Mouse (Mus musculus): ENCODE measurements around the gene Rnf41. TPM values are rescaled to one million over a fixed set of nuclear protein-coding genes. Genes with fewer than 3 reads are reported as not detected.

The Rnf41 gene
- polyA plus RNA-seq, 1 experiment from 2014 or later, result 80.3 TPM

DNA sequence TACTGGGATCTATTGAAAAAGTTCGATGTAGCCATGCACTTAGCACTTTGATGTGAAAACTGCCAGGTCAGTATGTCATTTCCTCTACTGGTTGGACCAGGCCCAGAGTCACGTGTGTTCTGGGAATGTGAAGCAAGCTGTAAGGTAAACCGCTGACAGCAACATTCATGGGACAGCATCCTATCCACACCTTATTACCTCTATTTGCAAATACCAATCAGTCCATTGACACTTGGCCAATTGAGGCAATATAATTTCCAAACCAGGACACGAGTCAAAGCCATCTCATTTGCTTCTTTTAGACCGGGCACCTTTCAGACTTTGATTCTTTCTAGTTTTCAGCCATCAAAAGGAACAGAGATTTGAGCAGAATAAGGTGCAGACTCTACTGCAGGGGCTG, 17.6 kb downstream of the Rnf41 start:
- no peak overlapping the region for H3K9ac ChIP-seq (replicated peaks; ENCODE audit: low read length)
- H3K27ac ChIP-seq (replicated peaks; ENCODE audit: low read depth, low read length), result no peak overlapping the region
- no peaks in the 10 kb centered on the region for H3K9me3 ChIP-seq (ENCODE audit: control insufficient read depth, low read length)
- ATAC-seq (ENCODE audit: low FRiP score, low TSS enrichment), result no peak
- H3K27me3 ChIP-seq (ENCODE audit: control insufficient read depth, insufficient read depth, low read length), result no peaks in the 10 kb centered on the region
- H3K4me2 ChIP-seq (ENCODE audit: low read length), result no peak overlapping the region
- H3K4me1 ChIP-seq (ENCODE audit: control insufficient read depth, insufficient read depth, low read length), result no peaks in the 10 kb centered on the region
- DNase-seq, result no peak
- peaks cover 63% of the 10 kb centered on the region for H3K36me3 ChIP-seq (ENCODE audit: control insufficient read depth, insufficient read depth, low read length)
- H3K4me3 ChIP-seq (replicated peaks; ENCODE audit: low read depth, low read length), result no peak overlapping the region
- WGBS, result 98% methylated on average over 5 of the region's 5 CpGs

DNA sequence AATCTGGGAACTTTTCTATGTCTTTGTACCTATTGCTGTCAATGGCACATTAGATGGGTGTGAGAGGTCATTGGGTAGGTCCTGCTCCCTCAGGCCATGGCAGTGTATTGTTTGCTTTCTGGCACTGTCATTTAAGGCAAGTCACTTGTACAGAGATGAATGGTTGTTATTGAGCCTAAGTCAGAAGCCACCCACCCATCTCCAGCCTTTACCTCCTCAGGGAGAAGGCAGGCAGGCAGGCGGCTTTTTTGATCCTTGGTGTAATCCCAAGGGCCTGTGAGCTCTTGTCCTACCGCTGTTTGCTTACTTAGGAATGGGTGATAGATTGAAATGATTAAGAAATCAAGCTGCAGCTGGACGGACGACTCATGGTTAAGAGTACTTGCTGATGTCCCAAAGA, 18.0 kb downstream of the Rnf41 start:
- peaks cover 62% of the 10 kb centered on the region for H3K36me3 ChIP-seq (ENCODE audit: control insufficient read depth, insufficient read depth, low read length)

DNA sequence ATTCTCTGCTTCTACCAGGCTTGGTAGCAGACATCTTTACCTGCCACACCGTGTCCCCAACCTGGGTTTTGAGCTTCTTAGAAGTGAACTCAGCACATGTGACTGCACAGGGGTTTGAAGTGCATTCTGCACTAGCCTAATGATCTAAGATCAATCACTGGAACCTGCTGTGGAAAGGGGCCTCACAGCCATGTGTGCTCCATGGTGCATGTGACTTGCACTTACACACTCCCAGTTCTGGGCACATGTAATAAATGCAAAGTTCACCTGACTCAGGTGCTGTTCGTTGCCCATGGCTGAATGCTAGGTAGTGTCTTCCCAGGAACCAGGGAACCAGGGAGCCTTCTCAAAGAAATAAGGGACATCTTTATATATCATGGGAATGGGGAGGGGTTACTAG, 22.0 kb downstream of the Rnf41 start:
- no peaks in the 10 kb centered on the region for H3K9me3 ChIP-seq (ENCODE audit: control insufficient read depth, low read length)
- no peak overlapping the region for H3K4me2 ChIP-seq (ENCODE audit: low read length)
- no peaks in the 10 kb centered on the region for H3K4me1 ChIP-seq (ENCODE audit: control insufficient read depth, insufficient read depth, low read length)
- no peak overlapping the region for H3K9ac ChIP-seq (replicated peaks; ENCODE audit: low read length)
- ATAC-seq (ENCODE audit: low FRiP score, low TSS enrichment) (no peak), DNase-seq (no peak)
- H3K4me3 ChIP-seq (replicated peaks; ENCODE audit: low read depth, low read length), result no peak overlapping the region
- no peaks in the 10 kb centered on the region for H3K27me3 ChIP-seq (ENCODE audit: control insufficient read depth, insufficient read depth, low read length)
- 97% methylated on average over 2 of the region's 2 CpGs for WGBS
- H3K27ac ChIP-seq (replicated peaks; ENCODE audit: low read depth, low read length), result no peak overlapping the region
- H3K36me3 ChIP-seq (ENCODE audit: control insufficient read depth, insufficient read depth, low read length), result peaks cover 77% of the 10 kb centered on the region

More for the DNA sequence above, 18.0 kb downstream of the Rnf41 start:
- H3K9ac ChIP-seq (replicated peaks; ENCODE audit: low read length), result no peak overlapping the region
- H3K27ac ChIP-seq (replicated peaks; ENCODE audit: low read depth, low read length), result no peak overlapping the region
- no peaks in the 10 kb centered on the region for H3K9me3 ChIP-seq (ENCODE audit: control insufficient read depth, low read length)
- no peaks in the 10 kb centered on the region for H3K4me1 ChIP-seq (ENCODE audit: control insufficient read depth, insufficient read depth, low read length)
- 86% methylated on average over 4 of the region's 4 CpGs for WGBS
- ATAC-seq (ENCODE audit: low FRiP score, low TSS enrichment) (no peak), DNase-seq (no peak)
- H3K27me3 ChIP-seq (ENCODE audit: control insufficient read depth, insufficient read depth, low read length), result no peaks in the 10 kb centered on the region
- H3K4me2 ChIP-seq (ENCODE audit: low read length), result no peak overlapping the region
- no peak overlapping the region for H3K4me3 ChIP-seq (replicated peaks; ENCODE audit: low read depth, low read length)

DNA sequence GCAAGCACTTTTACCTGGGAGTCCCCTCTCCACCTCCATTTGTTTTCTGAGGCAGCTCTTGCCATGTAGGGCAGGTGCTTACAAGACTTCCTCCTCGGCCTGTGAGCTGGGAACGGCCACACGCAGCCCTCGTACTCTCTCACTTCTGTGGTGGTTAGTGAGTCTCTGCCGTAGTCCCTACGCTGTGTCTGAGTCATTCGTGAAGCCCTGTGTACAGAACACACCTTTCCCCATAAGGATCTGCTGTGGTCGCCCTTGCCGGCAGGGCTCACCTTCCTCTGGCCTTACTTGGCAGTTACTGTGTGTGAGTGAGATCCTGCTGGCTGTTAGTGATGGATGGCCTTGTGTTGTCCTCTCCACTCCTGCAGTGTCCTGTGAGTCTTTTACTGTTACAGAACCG, 23.2 kb downstream of the Rnf41 start:
- H3K9ac ChIP-seq (replicated peaks; ENCODE audit: low read length), result no peak overlapping the region
- no peak overlapping the region for H3K4me3 ChIP-seq (replicated peaks; ENCODE audit: low read depth, low read length)
- ATAC-seq (ENCODE audit: low FRiP score, low TSS enrichment) (no peak), DNase-seq (no peak)
- no peak overlapping the region for H3K27ac ChIP-seq (replicated peaks; ENCODE audit: low read depth, low read length)
- H3K36me3 ChIP-seq (ENCODE audit: control insufficient read depth, insufficient read depth, low read length), result peaks cover 75% of the 10 kb centered on the region
- no peaks in the 10 kb centered on the region for H3K27me3 ChIP-seq (ENCODE audit: control insufficient read depth, insufficient read depth, low read length)
- H3K9me3 ChIP-seq (ENCODE audit: control insufficient read depth, low read length), result no peaks in the 10 kb centered on the region
- H3K4me1 ChIP-seq (ENCODE audit: control insufficient read depth, insufficient read depth, low read length), result no peaks in the 10 kb centered on the region
- 90% methylated on average over 10 of the region's 10 CpGs for WGBS
- H3K4me2 ChIP-seq (ENCODE audit: low read length), result no peak overlapping the region

DNA sequence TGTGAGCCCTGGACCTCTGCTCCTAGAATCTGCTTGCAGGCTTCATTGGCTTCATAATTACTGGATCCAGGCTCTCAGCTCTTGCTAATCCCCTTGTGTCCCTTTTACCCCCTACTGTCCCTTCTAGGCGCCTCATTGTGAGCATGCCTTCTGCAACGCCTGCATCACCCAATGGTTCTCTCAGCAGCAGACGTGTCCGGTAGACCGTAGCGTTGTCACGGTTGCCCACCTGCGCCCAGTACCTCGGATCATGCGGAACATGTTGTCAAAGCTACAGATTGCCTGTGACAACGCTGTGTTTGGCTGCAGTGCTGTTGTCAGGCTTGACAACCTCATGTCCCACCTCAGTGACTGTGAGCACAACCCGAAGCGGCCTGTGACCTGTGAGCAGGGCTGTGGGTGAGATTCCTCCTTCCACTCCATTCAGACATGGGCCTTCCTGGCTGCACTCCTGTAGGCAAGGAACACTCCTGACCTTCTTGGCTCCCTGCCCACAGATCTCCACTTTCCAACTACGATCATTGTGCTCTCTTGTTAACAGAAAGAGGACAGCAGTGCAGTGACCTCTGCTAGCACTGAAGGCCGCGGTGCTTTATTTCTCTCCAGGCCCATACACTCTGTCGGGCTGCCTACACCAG, 23.8 kb downstream of the Rnf41 start:
- 58% methylated on average over 17 of the region's 17 CpGs for WGBS
- Histone ChIP-seq H3K4me1 (ENCODE audit: control insufficient read depth, insufficient read depth, low read length) (no peaks in the 10 kb centered on the region), H3K36me3 (ENCODE audit: control insufficient read depth, insufficient read depth, low read length) (peaks cover 76% of the 10 kb centered on the region), H3K4me3 (replicated peaks; ENCODE audit: low read depth, low read length) (no peak overlapping the region), H3K27me3 (ENCODE audit: control insufficient read depth, insufficient read depth, low read length) (no peaks in the 10 kb centered on the region), H3K4me2 (ENCODE audit: low read length) (no peak overlapping the region), H3K9ac (replicated peaks; ENCODE audit: low read length) (no peak overlapping the region), H3K9me3 (ENCODE audit: control insufficient read depth, low read length) (no peaks in the 10 kb centered on the region), H3K27ac (replicated peaks; ENCODE audit: low read depth, low read length) (no peak overlapping the region)
- ATAC-seq (ENCODE audit: low FRiP score, low TSS enrichment), result no peak
- no peak for DNase-seq

DNA sequence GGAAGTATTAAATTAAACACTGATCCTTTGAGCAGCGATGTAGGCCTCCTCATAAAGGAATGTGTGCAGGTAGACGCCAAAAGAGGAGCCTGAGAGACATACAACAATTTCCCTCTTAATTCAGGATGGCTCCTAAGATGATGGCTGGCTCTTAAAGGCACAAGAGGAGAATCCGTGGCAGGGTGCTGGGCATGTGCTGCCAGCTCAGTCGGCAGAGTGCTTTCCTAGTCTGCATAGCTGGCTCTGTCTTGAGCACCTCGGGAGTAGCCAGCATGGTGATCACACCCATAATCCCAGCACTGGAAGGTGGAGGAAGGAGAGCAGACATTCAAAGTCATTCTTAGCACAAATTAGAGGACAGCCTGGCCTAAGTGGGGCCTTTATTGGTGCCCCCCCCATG, 24.4 kb downstream of the Rnf41 start:
- Histone ChIP-seq H3K4me2 (ENCODE audit: low read length) (no peak overlapping the region), H3K36me3 (ENCODE audit: control insufficient read depth, insufficient read depth, low read length) (peaks cover 76% of the 10 kb centered on the region), H3K9ac (replicated peaks; ENCODE audit: low read length) (no peak overlapping the region)

DNA sequence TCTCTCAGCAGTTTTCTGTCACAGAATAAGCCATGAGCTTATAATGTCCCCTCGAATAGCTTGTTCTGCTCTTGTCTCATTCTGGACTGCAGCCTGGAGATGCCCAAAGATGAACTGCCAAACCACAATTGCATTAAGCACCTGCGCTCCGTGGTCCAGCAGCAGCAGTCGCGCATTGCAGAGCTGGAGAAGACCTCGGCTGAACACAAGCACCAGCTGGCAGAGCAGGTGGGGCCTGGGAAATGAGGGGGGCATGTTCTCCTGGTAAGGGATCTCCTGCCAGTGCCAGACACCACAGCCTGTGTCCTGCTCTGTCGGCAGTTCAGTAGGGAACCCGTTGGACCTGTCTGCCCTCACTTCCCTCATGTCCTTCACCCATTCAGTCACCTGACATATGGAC, 24.9 kb downstream of the Rnf41 start:
- DNase-seq (no peak), ATAC-seq (ENCODE audit: low FRiP score, low TSS enrichment) (no peak)
- no peak overlapping the region for H3K27ac ChIP-seq (replicated peaks; ENCODE audit: low read depth, low read length)
- peaks cover 79% of the 10 kb centered on the region for H3K36me3 ChIP-seq (ENCODE audit: control insufficient read depth, insufficient read depth, low read length)
- H3K9me3 ChIP-seq (ENCODE audit: control insufficient read depth, low read length), result no peaks in the 10 kb centered on the region
- H3K27me3 ChIP-seq (ENCODE audit: control insufficient read depth, insufficient read depth, low read length), result no peaks in the 10 kb centered on the region
- WGBS, result 93% methylated on average over 8 of the region's 8 CpGs
- H3K4me2 ChIP-seq (ENCODE audit: low read length), result no peak overlapping the region
- no peaks in the 10 kb centered on the region for H3K4me1 ChIP-seq (ENCODE audit: control insufficient read depth, insufficient read depth, low read length)
- no peak overlapping the region for H3K9ac ChIP-seq (replicated peaks; ENCODE audit: low read length)
- no peak overlapping the region for H3K4me3 ChIP-seq (replicated peaks; ENCODE audit: low read depth, low read length)

More for the DNA sequence above, 24.4 kb downstream of the Rnf41 start:
- no peak overlapping the region for H3K27ac ChIP-seq (replicated peaks; ENCODE audit: low read depth, low read length)
- no peak for DNase-seq
- 90% methylated on average over 5 of the region's 5 CpGs for WGBS
- H3K4me3 ChIP-seq (replicated peaks; ENCODE audit: low read depth, low read length), result no peak overlapping the region
- no peaks in the 10 kb centered on the region for H3K4me1 ChIP-seq (ENCODE audit: control insufficient read depth, insufficient read depth, low read length)
- ATAC-seq (ENCODE audit: low FRiP score, low TSS enrichment), result no peak
- H3K9me3 ChIP-seq (ENCODE audit: control insufficient read depth, low read length), result no peaks in the 10 kb centered on the region
- no peaks in the 10 kb centered on the region for H3K27me3 ChIP-seq (ENCODE audit: control insufficient read depth, insufficient read depth, low read length)

DNA sequence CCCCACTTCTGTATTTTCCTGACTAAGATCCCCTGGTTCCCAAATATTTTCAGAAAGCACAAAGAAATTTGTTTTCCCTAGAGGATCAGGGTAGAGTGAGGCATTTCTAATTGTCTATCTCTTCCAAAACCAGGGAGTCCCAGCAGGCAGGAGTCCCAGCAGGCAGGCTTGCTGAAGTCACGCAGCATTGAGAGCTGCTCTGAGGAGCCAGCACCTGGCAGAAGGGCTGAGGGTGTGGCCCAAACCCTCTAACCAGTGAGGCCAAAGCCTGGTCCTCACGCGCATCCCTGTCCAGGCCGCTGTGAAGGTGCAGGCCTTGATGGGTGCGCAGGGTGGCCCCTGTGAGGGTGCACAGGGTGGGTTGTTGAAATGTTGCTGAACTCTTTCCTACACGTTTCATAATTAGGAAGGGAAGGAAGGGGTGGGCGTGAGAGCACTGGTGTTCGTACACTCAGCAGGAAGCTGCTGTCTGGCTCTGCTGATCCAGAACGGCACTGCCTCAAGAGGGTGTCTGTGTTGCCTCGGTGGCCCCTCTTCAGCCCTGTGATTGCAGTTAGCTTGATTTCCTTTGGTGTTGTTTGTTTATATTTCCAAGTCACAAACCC, 27.3 kb downstream of the Rnf41 start:
- Histone ChIP-seq H3K36me3 (ENCODE audit: control insufficient read depth, insufficient read depth, low read length) (peaks cover 76% of the 10 kb centered on the region), H3K4me1 (ENCODE audit: control insufficient read depth, insufficient read depth, low read length) (no peaks in the 10 kb centered on the region), H3K9me3 (ENCODE audit: control insufficient read depth, low read length) (no peaks in the 10 kb centered on the region), H3K9ac (replicated peaks; ENCODE audit: low read length) (no peak overlapping the region), H3K4me3 (replicated peaks; ENCODE audit: low read depth, low read length) (no peak overlapping the region), H3K27ac (replicated peaks; ENCODE audit: low read depth, low read length) (no peak overlapping the region), H3K27me3 (ENCODE audit: control insufficient read depth, insufficient read depth, low read length) (no peaks in the 10 kb centered on the region), H3K4me2 (ENCODE audit: low read length) (no peak overlapping the region)
- 90% methylated on average over 10 of the region's 10 CpGs for WGBS
- no peak for DNase-seq
- no peak for ATAC-seq (ENCODE audit: low FRiP score, low TSS enrichment)

DNA sequence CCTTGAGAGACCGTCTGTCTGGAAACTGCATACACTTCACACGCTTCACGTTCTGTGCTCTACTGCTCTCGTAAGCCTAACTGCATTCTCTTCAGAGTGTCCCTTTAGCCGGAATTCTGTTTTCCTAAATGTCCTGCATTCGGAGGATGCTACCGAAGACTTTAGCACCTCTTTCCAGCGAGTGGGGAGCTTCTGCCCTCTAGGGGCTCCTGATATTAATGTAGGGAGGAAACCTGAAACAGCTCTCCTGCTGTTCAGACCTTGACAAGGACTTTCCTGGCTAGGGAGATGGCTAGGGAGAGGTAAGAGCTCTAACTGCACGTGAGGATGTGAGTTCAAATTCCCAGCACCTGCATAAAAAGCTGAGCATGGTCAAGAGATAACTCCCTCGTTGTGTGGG, 28.9 kb downstream of the Rnf41 start:
- Histone ChIP-seq H3K36me3 (ENCODE audit: control insufficient read depth, insufficient read depth, low read length) (peaks cover 65% of the 10 kb centered on the region), H3K4me1 (ENCODE audit: control insufficient read depth, insufficient read depth, low read length) (no peaks in the 10 kb centered on the region), H3K9ac (replicated peaks; ENCODE audit: low read length) (no peak overlapping the region), H3K9me3 (ENCODE audit: control insufficient read depth, low read length) (no peaks in the 10 kb centered on the region), H3K4me3 (replicated peaks; ENCODE audit: low read depth, low read length) (no peak overlapping the region), H3K4me2 (ENCODE audit: low read length) (no peak overlapping the region), H3K27me3 (ENCODE audit: control insufficient read depth, insufficient read depth, low read length) (no peaks in the 10 kb centered on the region), H3K27ac (replicated peaks; ENCODE audit: low read depth, low read length) (no peak overlapping the region)
- peak; percentile 48 for DNase-seq
- WGBS, result 72% methylated on average over 10 of the region's 10 CpGs
- no peak for ATAC-seq (ENCODE audit: low FRiP score, low TSS enrichment)

Measured in midbrain, embryonic 14.5 days (tissue).